Mouse (Mus musculus): ENCODE measurements at regions not wholly inside any gene's neighbourhood (a gene's known extent, or its start where the extent isn't known, plus 50 kb on each side); places are given as distances from the start of the nearest gene placed in this dataset.

GRCm38 (mm10) chr8:89646946-89647345 is 603.0 kb upstream of the Sall1 start:
- TF ChIP-seq CTCF (IDR thresholded peaks at IDR 0.05; ENCODE audit: extremely low read depth, insufficient read length, insufficient replicate concordance, low read depth, low read length) (no peak), POLR2A (IDR thresholded peaks at IDR 0.05; ENCODE audit: low read depth, low read length) (no peak)

Measured in small intestine, adult 2 months (tissue).